Mouse (Mus musculus) thymus, adult 18-20 months (tissue): ENCODE measurements around the gene Cnot2.

ENCODE experiments used
- DNase-seq, 2 experiments: peaks; one replicate each; pipeline ENCODE4 v3.0.0; 2022; ENCODE audit warnings: mixed read lengths in 2 of 2

The Cnot2 gene

GRCm38 (mm10) chr10:116562210-116562609 is 19.1 kb downstream of the Cnot2 start:
- DNase-seq: no peak

- DNase-seq: no peak
Observed at GRCm38 (mm10) chr10:116559171-116559570, 22.1 kb downstream of the Cnot2 start.

DNA sequence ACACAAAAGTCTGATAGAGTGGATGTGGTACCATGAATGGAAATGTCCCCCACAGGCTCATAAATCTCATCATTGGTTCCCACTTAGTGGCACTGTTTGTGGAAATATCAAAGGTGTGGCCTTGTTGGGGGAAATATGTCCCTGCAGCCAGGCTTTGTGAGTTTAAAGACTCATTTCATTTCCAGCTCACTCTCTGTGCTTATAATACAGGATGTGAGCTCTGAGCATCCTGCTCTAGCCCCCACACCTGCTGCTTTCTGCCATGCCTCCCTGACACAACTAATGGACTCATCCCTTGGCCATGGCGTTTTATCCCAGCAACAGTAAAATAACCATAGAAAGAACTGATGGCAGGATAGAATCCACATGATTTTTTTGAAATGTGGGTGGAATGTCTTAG is 24.1 kb downstream of the Cnot2 start:
- no peak for DNase-seq

DNA sequence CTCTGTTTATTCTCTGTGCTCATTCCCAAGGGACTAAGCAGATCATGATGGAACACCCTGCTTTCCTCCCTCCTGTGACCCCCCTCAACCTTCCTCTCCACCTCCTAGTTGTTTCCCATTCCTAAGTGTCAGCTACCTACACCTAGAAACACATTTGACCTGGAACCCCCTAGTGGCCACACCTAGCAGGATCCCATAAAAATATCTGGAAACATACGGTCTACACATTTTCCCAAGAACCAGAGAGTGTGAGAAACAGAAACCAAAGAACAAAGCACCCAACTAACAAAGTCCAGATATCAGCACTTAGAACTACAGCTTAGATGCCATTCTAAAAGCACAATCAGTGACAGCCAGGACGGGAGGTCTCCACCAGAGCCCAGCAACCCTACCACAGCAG is 26.9 kb downstream of the Cnot2 start:
- no peak for DNase-seq

- DNase-seq: no peak
Observed at GRCm38 (mm10) chr10:116547958-116548357, 33.4 kb downstream of the Cnot2 start.

- DNase-seq: no peak
Observed at GRCm38 (mm10) chr10:116546177-116546576, 35.1 kb downstream of the Cnot2 start.

- no peak for DNase-seq
Observed at GRCm38 (mm10) chr10:116543061-116543460, 38.2 kb downstream of the Cnot2 start.

DNA sequence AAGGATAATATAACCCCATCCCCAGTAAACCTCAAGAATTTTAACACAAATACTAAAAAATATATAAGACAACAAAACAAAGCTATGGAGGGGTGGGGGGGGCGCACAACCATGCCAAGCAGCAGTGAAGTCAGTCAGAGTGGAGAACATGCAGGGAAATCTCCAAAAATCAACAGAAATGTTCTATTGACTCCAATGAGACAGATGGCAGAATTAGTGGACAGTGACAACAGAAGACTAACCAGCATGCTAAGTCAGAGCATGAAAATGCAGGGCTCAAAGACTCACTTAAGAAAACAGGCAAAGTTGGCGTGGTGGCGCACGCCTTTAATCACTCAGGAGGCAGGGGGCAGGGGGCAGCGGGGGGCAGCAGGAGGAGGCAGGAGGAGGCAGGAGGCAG is 40.6 kb downstream of the Cnot2 start:
- DNase-seq: no peak

GRCm38 (mm10) chr10:116537495-116537894 is 43.8 kb downstream of the Cnot2 start:
- no peak for DNase-seq

GRCm38 (mm10) chr10:116534278-116534677 is 47.0 kb downstream of the Cnot2 start:
- DNase-seq: no peak

GRCm38 (mm10) chr10:116532561-116532960 is 48.8 kb downstream of the Cnot2 start:
- no peak for DNase-seq

- no peak for DNase-seq
Observed at GRCm38 (mm10) chr10:116531063-116531462, 50.2 kb downstream of the Cnot2 start.

DNA sequence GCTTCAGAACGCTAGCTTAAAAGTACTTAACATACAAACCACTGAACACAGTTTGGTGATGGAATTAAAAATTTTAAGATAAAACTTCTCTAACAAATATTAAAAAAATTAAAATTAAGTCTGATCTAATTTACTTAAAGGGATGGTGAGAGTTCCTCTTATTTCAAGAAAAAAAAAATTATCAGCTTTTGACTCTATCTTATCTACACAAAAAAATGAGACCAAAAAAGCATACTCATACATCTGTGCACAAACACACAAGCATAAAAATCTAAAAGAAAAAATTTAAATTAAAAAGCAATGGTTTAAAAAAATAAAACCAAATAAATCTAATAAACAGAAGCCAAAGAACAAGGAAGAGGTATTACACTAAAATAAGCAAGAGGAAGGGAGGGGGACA is 61.7 kb downstream of the Cnot2 start:
- no peak for DNase-seq

DNA sequence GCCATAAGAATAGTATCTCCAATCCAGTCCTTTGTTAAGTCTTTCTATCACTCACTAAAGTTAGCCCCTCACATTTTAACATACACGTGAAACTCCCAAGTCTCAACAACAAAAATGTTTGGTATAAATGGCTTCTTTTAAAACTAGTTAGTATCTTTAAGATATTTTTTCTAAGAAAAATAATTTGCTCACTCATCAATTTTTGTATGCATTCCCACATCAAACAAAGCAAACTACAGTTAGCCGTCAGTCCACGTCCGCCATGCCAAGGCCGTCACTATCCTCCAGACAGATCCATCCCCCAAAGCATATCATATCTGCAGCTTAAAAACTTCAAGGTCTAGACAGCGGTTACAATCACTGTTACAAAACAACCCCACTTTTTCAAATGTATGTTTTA is 65.7 kb downstream of the Cnot2 start:
- DNase-seq: no peak

DNA sequence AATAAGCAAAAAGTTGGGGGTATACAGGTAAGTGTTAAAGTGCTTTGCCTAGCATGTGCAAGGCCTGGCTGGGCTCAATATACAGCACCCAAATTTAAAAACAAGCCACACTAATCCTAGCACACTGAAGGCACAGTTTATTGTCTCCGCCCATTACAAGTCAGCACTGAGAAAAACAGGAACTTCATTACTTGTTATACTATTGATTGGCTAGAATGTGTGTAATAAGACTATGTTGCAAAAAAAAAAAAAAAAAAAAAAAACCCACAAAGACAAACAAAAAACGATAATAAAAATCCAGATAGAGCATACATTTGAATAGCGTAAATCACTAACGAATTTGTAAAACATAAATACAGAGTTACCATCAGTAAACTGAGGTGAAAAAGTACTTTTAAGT is 66.2 kb downstream of the Cnot2 start:
- no peak for DNase-seq

DNA sequence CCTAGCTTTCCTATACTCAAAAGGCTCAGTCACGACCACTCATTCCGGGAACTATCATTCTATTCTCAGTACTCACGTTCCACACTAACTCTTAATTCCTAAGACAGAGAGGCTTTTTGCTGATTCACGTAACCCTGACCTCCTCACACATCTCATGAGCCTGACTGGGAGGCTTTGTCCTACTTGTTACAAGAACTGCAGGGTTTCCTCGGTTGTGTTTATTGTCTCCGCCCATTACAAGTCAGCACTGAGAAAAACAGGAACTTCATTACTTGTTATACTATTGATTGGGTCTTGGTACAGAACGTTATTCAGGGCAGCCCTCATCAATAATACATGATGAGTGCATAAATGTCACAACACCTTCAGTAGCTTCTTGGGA is 68.1 kb downstream of the Cnot2 start:
- DNase-seq: no peak

DNA sequence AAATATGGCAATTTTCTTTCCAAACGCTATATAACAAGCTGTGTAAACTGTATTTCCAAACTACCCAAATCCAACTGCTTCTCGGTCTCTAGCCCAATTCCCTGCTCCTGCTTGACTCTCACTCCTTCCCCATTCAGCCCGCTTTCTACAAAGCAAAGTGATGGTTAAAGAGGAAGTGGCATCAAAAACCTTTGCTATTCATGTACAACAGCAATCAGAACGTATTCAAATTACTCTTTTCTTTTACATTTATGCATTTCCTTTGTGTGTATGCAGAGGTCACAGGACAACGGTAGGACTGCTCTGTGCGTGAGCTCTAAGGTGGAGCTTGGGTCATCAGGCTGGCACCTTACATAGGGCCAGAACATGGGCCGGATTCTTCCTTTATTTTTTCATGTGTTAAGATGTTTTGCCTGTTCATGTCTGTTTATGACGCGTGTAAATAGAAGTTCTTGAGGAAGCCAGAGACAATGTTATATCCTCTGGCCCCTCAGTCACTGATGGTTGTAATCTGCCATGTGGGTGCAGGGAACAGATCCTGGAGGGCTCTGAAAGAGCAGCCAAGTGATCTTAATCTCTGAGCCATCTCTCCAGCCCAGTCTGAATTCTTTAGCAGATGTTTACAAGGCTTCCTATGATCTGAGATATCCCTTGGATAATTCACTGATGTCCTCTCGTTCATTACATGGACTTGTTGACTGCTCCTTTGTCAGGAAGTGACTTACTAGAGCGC is 68.6 kb downstream of the Cnot2 start:
- DNase-seq: no peak

DNA sequence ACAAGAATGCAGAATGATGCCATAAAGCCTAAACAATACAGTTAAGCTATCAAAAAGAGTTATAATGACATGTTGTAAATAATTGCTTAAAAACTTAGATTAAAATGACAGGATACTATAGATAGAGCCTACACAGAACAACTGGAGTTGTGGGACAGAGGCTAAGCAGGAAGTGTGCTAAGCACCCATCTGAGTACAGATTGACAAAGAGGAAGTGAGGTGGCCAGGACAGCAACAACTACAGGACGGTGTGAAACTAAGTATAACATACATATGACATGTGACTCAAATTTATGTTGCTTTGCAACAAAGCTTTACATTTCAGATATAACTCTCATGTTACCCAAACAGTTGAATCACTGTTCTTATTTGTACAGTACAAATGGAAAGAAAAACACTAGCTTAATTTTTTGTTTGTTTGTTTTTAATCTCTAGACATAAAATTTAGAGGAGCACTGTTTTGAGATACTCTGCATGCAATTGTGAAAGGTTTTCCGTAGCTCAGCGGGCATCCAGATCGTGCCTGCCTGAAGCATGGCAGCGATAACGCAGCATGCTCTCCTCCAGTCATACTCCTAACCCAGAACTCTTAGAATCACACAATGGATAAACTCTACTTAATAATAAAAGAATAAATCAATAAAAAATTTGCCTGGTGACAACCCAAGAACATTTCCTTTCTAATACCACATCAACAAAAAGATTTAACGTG is 75.9 kb downstream of the Cnot2 start:
- DNase-seq: no peak

GRCm38 (mm10) chr10:116492768-116493167 is 88.5 kb downstream of the Cnot2 start:
- DNase-seq: no peak

DNA sequence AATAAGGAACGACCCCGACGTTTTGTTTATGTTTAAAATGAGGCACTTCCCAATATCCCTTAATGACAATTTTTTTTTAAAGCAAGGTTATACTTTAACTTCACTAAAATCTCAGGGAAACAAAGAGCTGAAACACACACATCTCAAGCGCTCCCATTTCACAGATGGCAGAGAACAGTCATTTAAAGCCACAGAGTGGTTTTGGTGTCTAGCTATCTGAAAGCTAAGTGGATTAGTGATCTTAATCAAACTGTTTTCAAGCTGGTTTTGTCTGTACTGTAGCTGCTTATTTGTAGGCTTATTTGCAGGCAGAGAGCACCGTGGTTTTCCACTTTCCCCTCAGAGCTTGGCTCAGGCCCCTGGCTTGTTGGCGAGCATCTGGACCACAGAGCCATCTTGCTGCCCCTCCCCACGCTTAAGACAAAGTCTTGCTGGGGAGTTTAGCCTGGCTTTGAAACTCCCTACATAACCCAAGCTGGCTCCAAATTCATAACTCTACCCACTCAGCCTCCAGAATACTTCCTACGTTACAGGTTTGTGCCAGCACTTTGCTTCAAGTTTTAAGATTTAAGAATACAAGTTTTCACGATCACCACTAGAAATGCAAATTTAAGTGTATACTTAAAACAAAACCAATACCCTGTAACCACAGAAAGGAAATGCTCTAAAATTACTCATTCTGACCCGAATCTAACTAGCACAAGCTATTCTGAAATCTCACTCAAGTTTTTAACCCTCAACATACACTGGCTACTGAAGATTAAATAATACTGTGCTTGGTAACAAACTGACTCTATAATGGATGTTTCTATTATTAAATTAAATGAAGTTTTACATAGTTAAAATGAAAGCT is 94.2 kb downstream of the Cnot2 start:
- no peak for DNase-seq

GRCm38 (mm10) chr10:116481917-116482316 is 99.4 kb downstream of the Cnot2 start:
- DNase-seq: no peak

DNA sequence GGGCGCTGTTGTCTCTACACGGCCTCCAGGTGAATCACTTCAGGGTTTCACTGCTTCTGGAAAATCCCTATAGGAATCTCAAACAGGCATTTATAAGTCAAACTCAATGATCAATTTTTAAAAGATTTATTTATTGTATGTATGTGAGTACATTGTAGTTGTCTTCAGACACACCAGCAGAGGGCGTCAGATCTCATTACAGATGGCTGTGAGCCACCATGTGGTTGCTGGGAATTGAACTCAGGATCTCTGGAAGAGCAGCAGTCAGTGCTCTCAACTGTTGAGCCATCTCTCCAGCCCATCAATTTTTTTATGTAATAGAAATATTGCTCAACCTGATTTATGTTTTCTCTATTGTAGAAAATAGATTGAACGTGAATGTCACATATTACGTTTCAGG is 100.3 kb downstream of the Cnot2 start:
- no peak for DNase-seq

GRCm38 (mm10) chr10:116476559-116476958 is 104.8 kb downstream of the Cnot2 start:
- no peak for DNase-seq

- DNase-seq: no peak
Observed at GRCm38 (mm10) chr10:116475725-116476124, 105.6 kb downstream of the Cnot2 start.
